Comparison of ENCODE assay signal across 16 mouse cellular contexts in genomic region chr4:123427900-123428684, GRCm38 (mm10).
DNase-seq lines count a peak whose midpoint lies in the region; ATAC-seq and TF ChIP-seq lines count a peak whose summit lies in the region.
"Had no signal": no experiment of that assay in that cellular context is flagged by ENCODE, and none has a peak within 500 bp of the region (broad histone marks: within the 10 kb centered on the region; RNA-seq: fewer than 3 reads in every experiment).

No protein-coding gene starts in this region.

- no peak for ATAC-seq in heart, embryonic 14.5 days (ENCODE audit: insufficient number of reproducible peaks, insufficient read depth, low FRiP score, low read depth)
- 0 out of 2 replicates have a peak, but pooled peaks have one; percentile 41 for ATAC-seq in common myeloid progenitor, adult 5-6 weeks (replicated peaks; ENCODE audit: low read depth, poor library complexity, severe bottlenecking)
- no peak for ATAC-seq in midbrain, embryonic 14.5 days (ENCODE audit: low FRiP score, low TSS enrichment)
- ATAC-seq: forebrain, embryonic 16.5 days; Patski had no signal

- H3K4me1 ChIP-seq in heart, embryonic 14.5 days (ENCODE audit: control insufficient read depth in 2 of 2, insufficient read depth in 2 of 2, low read length in 2 of 2), result peaks cover 19 to 53% of the 10 kb centered on the region in 2 experiments
- H3K4me1 ChIP-seq in ES-Bruce4 (ENCODE audit: control insufficient read depth, insufficient read depth, low read length), result no peaks in the 10 kb centered on the region
- no peaks in the 10 kb centered on the region for H3K4me1 ChIP-seq in midbrain, embryonic 14.5 days (ENCODE audit: control insufficient read depth, insufficient read depth, low read length)
- H3K4me1 ChIP-seq: hindbrain, embryonic 13.5 days had no signal

- TF ChIP-seq POLR2A in ES-Bruce4 (IDR thresholded peaks at IDR 0.05; ENCODE audit: insufficient read depth, low read length), result no peak

- H3K36me3 ChIP-seq in heart, embryonic 14.5 days (ENCODE audit: control insufficient read depth, insufficient read depth, low read length), result peaks cover 35% of the 10 kb centered on the region
- H3K36me3 ChIP-seq in ES-Bruce4 (ENCODE audit: control insufficient read depth, insufficient read depth, low read length, poor library complexity, severe bottlenecking), result peaks cover 15% of the 10 kb centered on the region
- H3K36me3 ChIP-seq in midbrain, embryonic 14.5 days (ENCODE audit: control insufficient read depth, insufficient read depth, low read length), result peaks cover 40% of the 10 kb centered on the region

- TF ChIP-seq EP300 in ES-Bruce4 (IDR thresholded peaks at IDR 0.05; ENCODE audit: insufficient read depth, low read depth, low read length), result no peak

- H3K27ac ChIP-seq in heart, embryonic 14.5 days (replicated peaks in 1 of 2; ENCODE audit: control insufficient read depth in 1 of 2, insufficient read depth in 1 of 2, low read depth in 2 of 2, low read length in 2 of 2), result peak overlapping the region; percentile 62 to 78
- peak overlapping the region; percentile 58; the same call in 1 of the 2 replicates for H3K27ac ChIP-seq in layer of hippocampus, adult 2 months
- peak overlapping the region; percentile 26; the same call in 1 of the 2 replicates for H3K27ac ChIP-seq in ES-Bruce4 (ENCODE audit: insufficient read depth, low read length)
- H3K27ac ChIP-seq in midbrain, embryonic 14.5 days (replicated peaks; ENCODE audit: low read depth, low read length), result no peak overlapping the region
- H3K27ac ChIP-seq: hindbrain, embryonic 13.5 days had no signal

- intact Hi-C loops in heart, postnatal 25 days (cut with DNase I), result loop anchor here (2.0 to 5.0 kb wide), 2 partner anchors 15 to 131 kb away; no protein-coding TSS in a partner anchor

- TF ChIP-seq CTCF in layer of hippocampus, adult 2 months (conservative IDR thresholded peaks at IDR 0.05), result no peak
- no peak for TF ChIP-seq CTCF in ES-Bruce4 (IDR thresholded peaks at IDR 0.05; ENCODE audit: low read depth, low read length)

- no peaks in the 10 kb centered on the region for H3K27me3 ChIP-seq in heart, embryonic 14.5 days (ENCODE audit: control insufficient read depth, insufficient read depth, low read length)
- no peaks in the 10 kb centered on the region for H3K27me3 ChIP-seq in ES-Bruce4 (ENCODE audit: control insufficient read depth, insufficient read depth, low read length, poor library complexity, severe bottlenecking)
- H3K27me3 ChIP-seq in midbrain, embryonic 14.5 days (ENCODE audit: control insufficient read depth, insufficient read depth, low read length), result no peaks in the 10 kb centered on the region
- H3K27me3 ChIP-seq: hindbrain, embryonic 13.5 days; Patski had no signal

- H3K4me3 ChIP-seq in heart, embryonic 14.5 days (ENCODE audit: control insufficient read depth in 1 of 2, insufficient read depth in 1 of 2, low read depth in 1 of 2, low read length in 2 of 2), result no peak overlapping the region
- H3K4me3 ChIP-seq in layer of hippocampus, adult 2 months, result no peak overlapping the region
- no peak overlapping the region for H3K4me3 ChIP-seq in ES-Bruce4 (ENCODE audit: low read depth, low read length)
- H3K4me3 ChIP-seq in midbrain, embryonic 14.5 days (replicated peaks; ENCODE audit: low read depth, low read length), result no peak overlapping the region
- H3K4me3 ChIP-seq: erythroblast, embryonic 14.5 days; hindbrain, embryonic 13.5 days had no signal

- no peaks in the 10 kb centered on the region for H3K9me3 ChIP-seq in heart, embryonic 14.5 days (ENCODE audit: control insufficient read depth, low read length)
- H3K9me3 ChIP-seq in ES-Bruce4 (replicated peaks; ENCODE audit: control insufficient read depth, insufficient read depth, low read length, poor library complexity, severe bottlenecking), result no peaks in the 10 kb centered on the region
- H3K9me3 ChIP-seq in midbrain, embryonic 14.5 days (ENCODE audit: control insufficient read depth, low read length), result no peaks in the 10 kb centered on the region
- H3K9me3 ChIP-seq: hindbrain, embryonic 13.5 days had no signal

- DNase-seq in heart, postnatal 25 days (ENCODE audit: low spot score), result no peak
- no peak for DNase-seq in layer of hippocampus, adult 2 months (ENCODE audit: low spot score in 2 of 2)
- DNase-seq in layer of hippocampus, postnatal 36 days, result no peak
- DNase-seq in spleen, postnatal 4 days (ENCODE audit: low spot score in 2 of 2), result no peak
- no peak for DNase-seq in midbrain, embryonic 14.5 days
- DNase-seq: cerebellum, adult 18-20 months; lung, adult 2 months; right cerebral cortex, adult 18-20 months; thymus, adult 2 months had no signal

- peak overlapping the region; percentile 34 for H3K4me2 ChIP-seq in heart, embryonic 14.5 days (ENCODE audit: low read length)
- no peak overlapping the region for H3K4me2 ChIP-seq in midbrain, embryonic 14.5 days (ENCODE audit: low read length)
- H3K4me2 ChIP-seq: hindbrain, embryonic 13.5 days had no signal

- WGBS in heart, embryonic 14.5 days, result 40% methylated on average over 5 of the region's 5 CpGs
- 92% methylated on average over 5 of the region's 5 CpGs for WGBS in midbrain, embryonic 14.5 days

- H3K9ac ChIP-seq in heart, embryonic 14.5 days (ENCODE audit: low read length), result no peak overlapping the region
- no peak overlapping the region for H3K9ac ChIP-seq in ES-Bruce4 (ENCODE audit: low read depth, poor library complexity, severe bottlenecking)
- H3K9ac ChIP-seq in midbrain, embryonic 14.5 days (replicated peaks; ENCODE audit: low read length), result no peak overlapping the region
- H3K9ac ChIP-seq: hindbrain, embryonic 13.5 days had no signal
